Mouse (Mus musculus): ENCODE results near the gene Ndst4. TPM values are rescaled to one million over a fixed set of nuclear protein-coding genes. Genes with fewer than 3 reads are reported as not detected.

Ndst4 gene
- polyA plus RNA-seq, 1 experiment from 2014 or later, result 0.01 TPM

GRCm38 (mm10) chr3:125687601-125688000 lies 283.7 kb downstream of the Ndst4 start:
- H3K4me2 ChIP-seq (ENCODE audit: low read depth, low read length), result no peak overlapping the region
- WGBS (ENCODE audit: insufficient replicate concordance), result 45% methylated on average over 2 of the region's 2 CpGs
- H3K4me3 ChIP-seq (ENCODE audit: low read depth, low read length), result no peak overlapping the region

GRCm38 (mm10) chr3:125690948-125691347 lies 287.1 kb downstream of the Ndst4 start:
- Histone ChIP-seq H3K4me1 (ENCODE audit: control insufficient read depth, low read depth, low read length) (no peaks in the 10 kb centered on the region), H3K9ac (ENCODE audit: low read depth, low read length) (no peak overlapping the region), H3K27ac (ENCODE audit: low read length) (no peak overlapping the region), H3K4me3 (ENCODE audit: low read depth, low read length) (no peak overlapping the region), H3K4me2 (ENCODE audit: low read depth, low read length) (no peak overlapping the region), H3K36me3 (ENCODE audit: control insufficient read depth, insufficient read depth) (no peaks in the 10 kb centered on the region), H3K27me3 (ENCODE audit: control insufficient read depth, insufficient read depth, low read depth, low read length) (no peaks in the 10 kb centered on the region), H3K9me3 (replicated peaks; ENCODE audit: control insufficient read depth, low read length) (no peaks in the 10 kb centered on the region)
- WGBS (ENCODE audit: insufficient replicate concordance), result 66% methylated on average over 1 of the region's 1 CpGs
- no peak for ATAC-seq (ENCODE audit: low read depth)

More at GRCm38 (mm10) chr3:125687601-125688000, 283.7 kb downstream of the Ndst4 start:
- Histone ChIP-seq H3K27me3 (ENCODE audit: control insufficient read depth, insufficient read depth, low read depth, low read length) (no peaks in the 10 kb centered on the region), H3K27ac (ENCODE audit: low read length) (no peak overlapping the region), H3K4me1 (ENCODE audit: control insufficient read depth, low read depth, low read length) (no peaks in the 10 kb centered on the region), H3K9ac (ENCODE audit: low read depth, low read length) (no peak overlapping the region), H3K9me3 (replicated peaks; ENCODE audit: control insufficient read depth, low read length) (no peaks in the 10 kb centered on the region), H3K36me3 (ENCODE audit: control insufficient read depth, insufficient read depth) (no peaks in the 10 kb centered on the region)
- ATAC-seq (ENCODE audit: low read depth), result no peak

- WGBS (ENCODE audit: insufficient replicate concordance), result 59% methylated on average over 2 of the region's 2 CpGs
- H3K9me3 ChIP-seq (replicated peaks; ENCODE audit: control insufficient read depth, low read length), result no peaks in the 10 kb centered on the region
Measured at GRCm38 (mm10) chr3:125722953-125723352, 319.1 kb downstream of the Ndst4 start.

GRCm38 (mm10) chr3:125734945-125735344 lies 331.1 kb downstream of the Ndst4 start:
- 54% methylated on average over 2 of the region's 2 CpGs for whole genome bisulfite sequencing (ENCODE audit: insufficient replicate concordance)
- H3K9ac ChIP-seq (ENCODE audit: low read depth, low read length), result no peak overlapping the region

More at GRCm38 (mm10) chr3:125722953-125723352, 319.1 kb downstream of the Ndst4 start:
- no peak for ATAC-seq (ENCODE audit: low read depth)
- H3K36me3 ChIP-seq (ENCODE audit: control insufficient read depth, insufficient read depth), result no peaks in the 10 kb centered on the region
- no peak overlapping the region for H3K4me3 ChIP-seq (ENCODE audit: low read depth, low read length)
- no peak overlapping the region for H3K4me2 ChIP-seq (ENCODE audit: low read depth, low read length)
- H3K9ac ChIP-seq (ENCODE audit: low read depth, low read length), result no peak overlapping the region
- no peak overlapping the region for H3K27ac ChIP-seq (ENCODE audit: low read length)
- no peaks in the 10 kb centered on the region for H3K4me1 ChIP-seq (ENCODE audit: control insufficient read depth, low read depth, low read length)
- no peaks in the 10 kb centered on the region for H3K27me3 ChIP-seq (ENCODE audit: control insufficient read depth, insufficient read depth, low read depth, low read length)

GRCm38 (mm10) chr3:125744468-125745141 lies 340.7 kb downstream of the Ndst4 start:
- Histone ChIP-seq H3K9ac (ENCODE audit: low read depth, low read length) (no peak overlapping the region), H3K4me2 (ENCODE audit: low read depth, low read length) (no peak overlapping the region), H3K9me3 (replicated peaks; ENCODE audit: control insufficient read depth, low read length) (no peaks in the 10 kb centered on the region), H3K36me3 (ENCODE audit: control insufficient read depth, insufficient read depth) (no peaks in the 10 kb centered on the region), H3K4me1 (ENCODE audit: control insufficient read depth, low read depth, low read length) (no peaks in the 10 kb centered on the region), H3K4me3 (ENCODE audit: low read depth, low read length) (no peak overlapping the region), H3K27ac (ENCODE audit: low read length) (no peak overlapping the region), H3K27me3 (ENCODE audit: control insufficient read depth, insufficient read depth, low read depth, low read length) (no peaks in the 10 kb centered on the region)
- WGBS (ENCODE audit: insufficient replicate concordance), result 49% methylated on average over 3 of the region's 3 CpGs
- no peak for ATAC-seq (ENCODE audit: low read depth)

More at GRCm38 (mm10) chr3:125734945-125735344, 331.1 kb downstream of the Ndst4 start:
- Histone ChIP-seq H3K27me3 (ENCODE audit: control insufficient read depth, insufficient read depth, low read depth, low read length) (no peaks in the 10 kb centered on the region), H3K4me1 (ENCODE audit: control insufficient read depth, low read depth, low read length) (no peaks in the 10 kb centered on the region), H3K4me2 (ENCODE audit: low read depth, low read length) (no peak overlapping the region), H3K4me3 (ENCODE audit: low read depth, low read length) (no peak overlapping the region), H3K36me3 (ENCODE audit: control insufficient read depth, insufficient read depth) (no peaks in the 10 kb centered on the region), H3K9me3 (replicated peaks; ENCODE audit: control insufficient read depth, low read length) (no peaks in the 10 kb centered on the region), H3K27ac (ENCODE audit: low read length) (no peak overlapping the region)
- ATAC-seq (ENCODE audit: low read depth), result no peak

- Histone ChIP-seq H3K36me3 (ENCODE audit: control insufficient read depth, insufficient read depth) (no peaks in the 10 kb centered on the region), H3K27ac (ENCODE audit: low read length) (no peak overlapping the region), H3K9ac (ENCODE audit: low read depth, low read length) (no peak overlapping the region), H3K27me3 (ENCODE audit: control insufficient read depth, insufficient read depth, low read depth, low read length) (no peaks in the 10 kb centered on the region), H3K4me1 (ENCODE audit: control insufficient read depth, low read depth, low read length) (no peaks in the 10 kb centered on the region), H3K4me2 (ENCODE audit: low read depth, low read length) (no peak overlapping the region), H3K4me3 (ENCODE audit: low read depth, low read length) (no peak overlapping the region), H3K9me3 (replicated peaks; ENCODE audit: control insufficient read depth, low read length) (no peaks in the 10 kb centered on the region)
- no peak for ATAC-seq (ENCODE audit: low read depth)
- WGBS (ENCODE audit: insufficient replicate concordance), result 45% methylated on average over 3 of the region's 3 CpGs
Measured at GRCm38 (mm10) chr3:125745142-125745496, 341.2 kb downstream of the Ndst4 start.

- Histone ChIP-seq H3K27ac (ENCODE audit: low read length) (no peak overlapping the region), H3K9me3 (replicated peaks; ENCODE audit: control insufficient read depth, low read length) (no peaks in the 10 kb centered on the region), H3K4me3 (ENCODE audit: low read depth, low read length) (no peak overlapping the region), H3K9ac (ENCODE audit: low read depth, low read length) (no peak overlapping the region), H3K4me2 (ENCODE audit: low read depth, low read length) (no peak overlapping the region), H3K4me1 (ENCODE audit: control insufficient read depth, low read depth, low read length) (no peaks in the 10 kb centered on the region), H3K27me3 (ENCODE audit: control insufficient read depth, insufficient read depth, low read depth, low read length) (no peaks in the 10 kb centered on the region), H3K36me3 (ENCODE audit: control insufficient read depth, insufficient read depth) (no peaks in the 10 kb centered on the region)
- 51% methylated on average over 3 of the region's 3 CpGs for WGBS (ENCODE audit: insufficient replicate concordance)
- ATAC-seq (ENCODE audit: low read depth), result no peak
Measured at GRCm38 (mm10) chr3:125746367-125746766, 342.5 kb downstream of the Ndst4 start.

- H3K4me3 ChIP-seq (ENCODE audit: low read depth, low read length), result no peak overlapping the region
- H3K4me1 ChIP-seq (ENCODE audit: control insufficient read depth, low read depth, low read length), result no peaks in the 10 kb centered on the region
- no peak overlapping the region for H3K27ac ChIP-seq (ENCODE audit: low read length)
- WGBS (ENCODE audit: insufficient replicate concordance), result 47% methylated on average over 1 of the region's 1 CpGs
- H3K36me3 ChIP-seq (ENCODE audit: control insufficient read depth, insufficient read depth), result no peaks in the 10 kb centered on the region
- no peaks in the 10 kb centered on the region for H3K9me3 ChIP-seq (replicated peaks; ENCODE audit: control insufficient read depth, low read length)
- H3K9ac ChIP-seq (ENCODE audit: low read depth, low read length), result no peak overlapping the region
- H3K4me2 ChIP-seq (ENCODE audit: low read depth, low read length), result no peak overlapping the region
- H3K27me3 ChIP-seq (ENCODE audit: control insufficient read depth, insufficient read depth, low read depth, low read length), result no peaks in the 10 kb centered on the region
- no peak for ATAC-seq (ENCODE audit: low read depth)
Measured at GRCm38 (mm10) chr3:125756911-125757310, 353.0 kb downstream of the Ndst4 start.

- Histone ChIP-seq H3K4me2 (ENCODE audit: low read depth, low read length) (no peak overlapping the region), H3K4me3 (ENCODE audit: low read depth, low read length) (no peak overlapping the region), H3K27ac (ENCODE audit: low read length) (no peak overlapping the region), H3K9ac (ENCODE audit: low read depth, low read length) (no peak overlapping the region), H3K9me3 (replicated peaks; ENCODE audit: control insufficient read depth, low read length) (no peaks in the 10 kb centered on the region), H3K36me3 (ENCODE audit: control insufficient read depth, insufficient read depth) (no peaks in the 10 kb centered on the region), H3K27me3 (ENCODE audit: control insufficient read depth, insufficient read depth, low read depth, low read length) (no peaks in the 10 kb centered on the region), H3K4me1 (ENCODE audit: control insufficient read depth, low read depth, low read length) (no peaks in the 10 kb centered on the region)
- no peak for ATAC-seq (ENCODE audit: low read depth)
Measured at GRCm38 (mm10) chr3:125760711-125761110, 356.8 kb downstream of the Ndst4 start.
